Mouse (Mus musculus): ENCODE data around the gene Apol11a.
"Not testable (repeated sequence)": the region's sequence is repeated elsewhere in the genome, so short reads cannot be mapped to it uniquely, and the experiment has no call there.

GRCm38 (mm10) chr15:77493181-77493580, 14.9 kb upstream of the Apol11a start:
- not testable (repeated sequence) for TF ChIP-seq CTCF (IDR thresholded peaks at IDR 0.05; ENCODE audit: control insufficient read depth, insufficient read depth, insufficient read length); MAX (IDR thresholded peaks at IDR 0.05); USF1 (IDR thresholded peaks at IDR 0.05; ENCODE audit: low read depth); MYOG (IDR thresholded peaks at IDR 0.05; ENCODE audit: control insufficient read depth, extremely low read depth, insufficient read length); CEBPB (IDR thresholded peaks at IDR 0.05; ENCODE audit: low read depth)
